Mouse (Mus musculus): ENCODE measurements around the gene Tdrd12. TPM values are rescaled to one million over a fixed set of nuclear protein-coding genes. Genes with fewer than 3 reads are reported as not detected.
"Not testable (repeated sequence)": the region's sequence is repeated elsewhere in the genome, so short reads cannot be mapped to it uniquely, and the experiment has no call there.

Tdrd12 gene
- polyA plus RNA-seq, 1 experiment from 2014 or later = 0.19 TPM

- Histone ChIP-seq H3K27me3 (ENCODE audit: control insufficient read depth, insufficient read depth, low read length) (no peaks in the 10 kb centered on the region; the same call in 1 of the 2 replicates), H3K9me3 (ENCODE audit: control insufficient read depth, low read length) (no peaks in the 10 kb centered on the region), H3K27ac (replicated peaks) (no peak overlapping the region), H3K9ac (ENCODE audit: low read length) (peak overlapping the region; percentile 32), H3K4me1 (replicated peaks; ENCODE audit: control insufficient read depth, insufficient read depth) (peaks cover 6% of the 10 kb centered on the region), H3K4me3 (ENCODE audit: low read depth, low read length) (peak overlapping the region; percentile 93), H3K4me2 (replicated peaks; ENCODE audit: low read depth) (peak overlapping the region; percentile 98), H3K36me3 (ENCODE audit: control insufficient read depth, insufficient read depth, low read length) (no peaks in the 10 kb centered on the region)
- WGBS = 6% methylated on average over 36 of the region's 36 CpGs
- no peak for ATAC-seq (ENCODE audit: low FRiP score, low TSS enrichment)
- TF ChIP-seq EP300 (optimal IDR thresholded peaks at IDR 0.05) = no peak
- TF ChIP-seq CTCF (IDR thresholded peaks at IDR 0.05; ENCODE audit: low read depth) = no peak
- DNase-seq (ENCODE audit: low spot score) = no peak
Observed at GRCm38 (mm10) chr7:35584068-35584785, 46.7 kb upstream of the Tdrd12 start.

- ATAC-seq (ENCODE audit: low FRiP score, low TSS enrichment) (no peak), DNase-seq (ENCODE audit: low spot score) (no peak)
- TF ChIP-seq EP300 (optimal IDR thresholded peaks at IDR 0.05) = no peak
- no peak for TF ChIP-seq CTCF (IDR thresholded peaks at IDR 0.05; ENCODE audit: low read depth)
- H3K36me3 ChIP-seq (ENCODE audit: control insufficient read depth, insufficient read depth, low read length) = no peaks in the 10 kb centered on the region
- H3K27me3 ChIP-seq (ENCODE audit: control insufficient read depth, insufficient read depth, low read length) = no peaks in the 10 kb centered on the region; the same call in 1 of the 2 replicates
- WGBS = 20% methylated on average over 11 of the region's 11 CpGs
- no peak overlapping the region for H3K4me3 ChIP-seq (ENCODE audit: low read depth, low read length)
- peaks cover 6% of the 10 kb centered on the region for H3K4me1 ChIP-seq (replicated peaks; ENCODE audit: control insufficient read depth, insufficient read depth)
- no peaks in the 10 kb centered on the region for H3K9me3 ChIP-seq (ENCODE audit: control insufficient read depth, low read length)
- no peak overlapping the region for H3K27ac ChIP-seq (replicated peaks)
- no peak overlapping the region for H3K4me2 ChIP-seq (replicated peaks; ENCODE audit: low read depth)
- no peak overlapping the region for H3K9ac ChIP-seq (ENCODE audit: low read length)
Observed at GRCm38 (mm10) chr7:35583476-35584025, 46.0 kb upstream of the Tdrd12 start.

- Histone ChIP-seq H3K4me2 (replicated peaks; ENCODE audit: low read depth) (no peak overlapping the region), H3K4me3 (ENCODE audit: low read depth, low read length) (no peak overlapping the region), H3K9me3 (ENCODE audit: control insufficient read depth, low read length) (no peaks in the 10 kb centered on the region), H3K36me3 (ENCODE audit: control insufficient read depth, insufficient read depth, low read length) (no peaks in the 10 kb centered on the region), H3K27me3 (ENCODE audit: control insufficient read depth, insufficient read depth, low read length) (no peaks in the 10 kb centered on the region; the same call in 1 of the 2 replicates), H3K4me1 (replicated peaks; ENCODE audit: control insufficient read depth, insufficient read depth) (peaks cover 6% of the 10 kb centered on the region), H3K9ac (ENCODE audit: low read length) (no peak overlapping the region), H3K27ac (replicated peaks) (no peak overlapping the region)
- 69% methylated on average over 5 of the region's 5 CpGs for WGBS
- no peak for ATAC-seq (ENCODE audit: low FRiP score, low TSS enrichment)
- no peak for DNase-seq (ENCODE audit: low spot score)
- TF ChIP-seq EP300 (optimal IDR thresholded peaks at IDR 0.05) (no peak), CTCF (IDR thresholded peaks at IDR 0.05; ENCODE audit: low read depth) (peak; percentile 51)
Observed at GRCm38 (mm10) chr7:35582719-35583118, 45.2 kb upstream of the Tdrd12 start.

GRCm38 (mm10) chr7:35579849-35580248 is 42.3 kb upstream of the Tdrd12 start:
- Histone ChIP-seq H3K27me3 (ENCODE audit: control insufficient read depth, insufficient read depth, low read length) (no peaks in the 10 kb centered on the region; the same call in 1 of the 2 replicates), H3K9ac (ENCODE audit: low read length) (no peak overlapping the region), H3K4me1 (replicated peaks; ENCODE audit: control insufficient read depth, insufficient read depth) (peaks cover 2% of the 10 kb centered on the region; the same call in 1 of the 2 replicates), H3K36me3 (ENCODE audit: control insufficient read depth, insufficient read depth, low read length) (no peaks in the 10 kb centered on the region), H3K9me3 (ENCODE audit: control insufficient read depth, low read length) (no peaks in the 10 kb centered on the region), H3K4me3 (ENCODE audit: low read depth, low read length) (no peak overlapping the region), H3K27ac (replicated peaks) (no peak overlapping the region), H3K4me2 (replicated peaks; ENCODE audit: low read depth) (no peak overlapping the region)
- DNase-seq (ENCODE audit: low spot score) (peak; percentile 60), ATAC-seq (ENCODE audit: low FRiP score, low TSS enrichment) (peak; percentile 52; the same call in 1 of the 2 replicates)
- peak; percentile 78 for TF ChIP-seq CTCF (IDR thresholded peaks at IDR 0.05; ENCODE audit: low read depth)
- no peak for TF ChIP-seq EP300 (optimal IDR thresholded peaks at IDR 0.05)
- WGBS = 37% methylated on average over 4 of the region's 4 CpGs

- not testable (repeated sequence) for ATAC-seq (ENCODE audit: low FRiP score, low TSS enrichment); H3K36me3 ChIP-seq (ENCODE audit: control insufficient read depth, insufficient read depth, low read length)
- WGBS = 23% methylated on average over 6 of the region's 6 CpGs
Observed at GRCm38 (mm10) chr7:35570883-35571282, 33.3 kb upstream of the Tdrd12 start.

GRCm38 (mm10) chr7:35569724-35570123 is 32.2 kb upstream of the Tdrd12 start:
- ATAC-seq (ENCODE audit: low FRiP score, low TSS enrichment); H3K4me3 ChIP-seq (ENCODE audit: low read depth, low read length); DNase-seq (ENCODE audit: low spot score); H3K4me1 ChIP-seq (replicated peaks; ENCODE audit: control insufficient read depth, insufficient read depth); H3K9me3 ChIP-seq (ENCODE audit: control insufficient read depth, low read length); H3K9ac ChIP-seq (ENCODE audit: low read length); H3K4me2 ChIP-seq (replicated peaks; ENCODE audit: low read depth); H3K36me3 ChIP-seq (ENCODE audit: control insufficient read depth, insufficient read depth, low read length); H3K27me3 ChIP-seq (ENCODE audit: control insufficient read depth, insufficient read depth, low read length); H3K27ac ChIP-seq (replicated peaks): not testable (repeated sequence)
- 94% methylated on average over 4 of the region's 4 CpGs for WGBS

More at GRCm38 (mm10) chr7:35570883-35571282, 33.3 kb upstream of the Tdrd12 start:
- not testable (repeated sequence) for DNase-seq (ENCODE audit: low spot score); H3K9me3 ChIP-seq (ENCODE audit: control insufficient read depth, low read length); H3K27ac ChIP-seq (replicated peaks); H3K4me3 ChIP-seq (ENCODE audit: low read depth, low read length); H3K9ac ChIP-seq (ENCODE audit: low read length); H3K4me1 ChIP-seq (replicated peaks; ENCODE audit: control insufficient read depth, insufficient read depth); H3K27me3 ChIP-seq (ENCODE audit: control insufficient read depth, insufficient read depth, low read length); H3K4me2 ChIP-seq (replicated peaks; ENCODE audit: low read depth)
- TF ChIP-seq CTCF (IDR thresholded peaks at IDR 0.05; ENCODE audit: low read depth) = peak; percentile 59

GRCm38 (mm10) chr7:35565965-35566364 is 28.4 kb upstream of the Tdrd12 start:
- not testable (repeated sequence) for H3K4me1 ChIP-seq (replicated peaks; ENCODE audit: control insufficient read depth, insufficient read depth); H3K36me3 ChIP-seq (ENCODE audit: control insufficient read depth, insufficient read depth, low read length); H3K27ac ChIP-seq (replicated peaks); H3K9me3 ChIP-seq (ENCODE audit: control insufficient read depth, low read length); H3K4me2 ChIP-seq (replicated peaks; ENCODE audit: low read depth); ATAC-seq (ENCODE audit: low FRiP score, low TSS enrichment); DNase-seq (ENCODE audit: low spot score); H3K9ac ChIP-seq (ENCODE audit: low read length); H3K27me3 ChIP-seq (ENCODE audit: control insufficient read depth, insufficient read depth, low read length); H3K4me3 ChIP-seq (ENCODE audit: low read depth, low read length)
- WGBS = 80% methylated on average over 13 of the region's 13 CpGs

GRCm38 (mm10) chr7:35564872-35565271 is 27.3 kb upstream of the Tdrd12 start:
- not testable (repeated sequence) for H3K27ac ChIP-seq (replicated peaks); ATAC-seq (ENCODE audit: low FRiP score, low TSS enrichment); H3K9me3 ChIP-seq (ENCODE audit: control insufficient read depth, low read length); DNase-seq (ENCODE audit: low spot score); H3K27me3 ChIP-seq (ENCODE audit: control insufficient read depth, insufficient read depth, low read length); H3K9ac ChIP-seq (ENCODE audit: low read length); H3K4me3 ChIP-seq (ENCODE audit: low read depth, low read length); H3K4me2 ChIP-seq (replicated peaks; ENCODE audit: low read depth); H3K36me3 ChIP-seq (ENCODE audit: control insufficient read depth, insufficient read depth, low read length); H3K4me1 ChIP-seq (replicated peaks; ENCODE audit: control insufficient read depth, insufficient read depth)
- WGBS = 77% methylated on average over 10 of the region's 10 CpGs
